Mouse (Mus musculus) left cerebral cortex, adult 8-10 months (tissue): ENCODE measurements around the gene Hnrnph2. TPM values are rescaled to one million over a fixed set of nuclear protein-coding genes. Genes with fewer than 3 reads are reported as not detected.

ENCODE experiments used
- DNase-seq, 2 experiments: peaks; one replicate each; pipeline ENCODE4 v3.0.0; 2022; ENCODE audit warnings: low spot score in 2 of 2
- total RNA-seq, 4 experiments: library from RNA; stranded (reverse); gene quantifications; 2 replicates each; pipeline ENCODE4 v1.2.4; 2022

Gene Hnrnph2
- total RNA-seq, 4 experiments from 2014 or later = 157 to 169 (median 162) TPM

DNA sequence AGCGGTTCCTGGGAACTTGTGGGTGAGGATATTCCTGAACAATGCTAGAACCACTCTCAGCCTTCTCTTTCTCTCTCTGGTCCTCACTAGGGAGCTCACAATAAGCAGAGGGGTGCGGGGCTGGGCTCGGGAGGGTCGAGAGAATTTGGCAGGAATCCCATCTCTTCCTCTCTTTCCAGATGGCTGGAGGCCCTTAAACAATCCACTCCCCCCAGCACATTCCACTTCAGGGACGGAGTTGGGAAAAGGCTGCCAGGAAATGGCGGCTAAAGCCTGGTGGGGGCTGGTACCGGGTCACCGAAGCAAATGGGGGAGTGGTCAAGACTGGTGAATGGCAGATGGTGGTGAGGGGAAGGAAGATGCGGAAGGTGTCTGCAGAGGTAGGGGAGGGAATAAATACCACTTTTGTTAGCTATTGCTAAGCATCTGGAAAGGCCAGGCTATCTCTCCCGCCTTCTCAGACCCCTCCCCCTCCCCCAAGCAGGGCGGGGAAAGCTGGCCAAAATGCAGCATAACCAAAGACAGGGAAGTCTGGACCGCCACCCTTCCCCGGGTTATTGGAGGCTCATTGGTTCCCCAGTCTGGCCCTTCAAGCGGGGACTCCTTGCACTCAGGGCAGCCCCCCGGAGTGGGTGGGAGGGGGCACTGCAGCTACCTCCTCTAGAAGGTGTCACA lies 11.4 kb downstream of the Hnrnph2 start:
- peak; percentile 6 to 12 for DNase-seq

DNA sequence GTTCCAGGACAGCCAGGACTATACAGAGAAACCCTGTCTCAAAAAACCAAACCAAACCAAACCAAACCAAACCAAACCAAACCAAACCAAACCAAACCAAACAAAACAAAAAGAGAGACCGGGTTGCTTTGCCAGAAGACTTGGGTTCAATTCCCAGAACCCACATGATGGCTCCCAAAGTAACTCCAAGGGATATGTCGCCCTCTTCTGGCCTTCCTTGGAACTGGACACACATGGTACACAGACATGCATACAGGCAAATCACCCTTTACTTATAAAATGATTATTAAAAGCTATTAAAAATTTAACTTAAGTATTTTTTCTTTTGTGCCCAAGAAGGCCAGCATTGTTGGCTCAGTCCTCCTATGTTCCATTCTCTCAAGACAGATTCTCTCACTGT lies 13.3 kb downstream of the Hnrnph2 start:
- DNase-seq = no peak

DNA sequence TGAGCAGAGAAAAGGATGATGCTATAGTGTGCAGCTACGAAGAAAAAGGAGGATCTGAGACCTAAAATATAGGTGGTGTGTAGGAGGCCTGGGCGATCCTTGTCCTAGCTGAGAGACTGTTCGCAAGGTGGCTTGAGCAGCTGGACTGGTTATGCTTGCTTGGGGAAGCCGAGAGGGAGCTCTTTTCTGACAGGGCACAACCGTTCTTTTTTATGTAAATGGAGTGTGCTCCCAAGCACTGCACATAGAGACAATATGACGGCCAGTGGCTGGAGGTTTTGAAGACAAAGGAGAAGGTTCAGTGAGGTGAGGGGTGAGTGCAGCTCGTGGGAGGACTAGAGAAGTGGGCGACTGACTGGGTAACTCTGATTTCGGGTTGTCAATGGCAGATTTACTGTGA lies 18.7 kb downstream of the Hnrnph2 start:
- DNase-seq = no peak

DNA sequence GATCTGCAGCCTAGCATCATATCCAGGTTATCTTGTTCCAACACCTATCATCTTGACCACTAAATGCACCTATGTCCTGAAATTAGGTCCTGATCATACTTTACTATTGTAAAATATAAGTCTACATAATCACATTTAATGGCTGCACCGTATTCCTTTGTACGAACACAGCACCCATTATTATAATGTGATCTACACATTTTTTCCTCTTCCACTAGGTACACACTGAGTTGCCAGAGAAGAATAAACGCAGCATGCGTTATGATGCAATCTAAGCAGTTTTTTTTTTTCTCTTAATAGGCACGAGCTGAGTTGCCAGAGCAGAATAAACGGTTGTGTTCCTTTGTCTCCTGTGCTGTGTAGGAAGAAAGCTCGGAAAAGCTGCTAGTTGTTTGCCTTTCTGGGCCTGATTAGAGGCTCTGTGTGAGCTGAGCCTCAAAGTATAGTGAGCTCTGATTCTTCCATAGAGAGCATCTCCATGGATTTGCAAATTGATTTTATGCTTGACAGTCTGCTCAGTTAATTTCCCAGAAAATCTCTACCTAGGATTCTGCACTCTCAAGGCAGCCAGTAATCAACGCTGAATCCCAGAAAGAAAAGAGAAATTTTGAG lies 19.4 kb downstream of the Hnrnph2 start:
- DNase-seq = no peak

DNA sequence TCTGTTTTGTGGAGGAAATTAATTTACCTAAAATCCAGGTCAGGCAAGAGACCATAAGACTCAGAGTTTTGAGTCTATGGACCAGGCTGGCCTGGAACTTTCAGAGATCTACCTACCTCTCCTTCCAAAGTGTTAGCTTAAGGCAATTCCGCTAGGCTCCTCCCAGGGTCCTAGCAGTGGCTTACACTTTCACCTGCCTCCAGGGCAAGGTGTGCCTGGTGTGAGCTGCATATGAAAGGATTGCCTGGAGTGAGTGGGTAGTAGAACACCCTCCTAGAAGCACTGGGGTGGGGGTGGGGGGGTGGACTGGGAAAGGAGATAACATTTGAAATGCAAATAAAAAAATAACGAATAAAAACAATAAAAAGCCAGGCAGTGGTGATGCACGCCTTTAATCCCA lies 20.7 kb downstream of the Hnrnph2 start:
- no peak for DNase-seq

DNA sequence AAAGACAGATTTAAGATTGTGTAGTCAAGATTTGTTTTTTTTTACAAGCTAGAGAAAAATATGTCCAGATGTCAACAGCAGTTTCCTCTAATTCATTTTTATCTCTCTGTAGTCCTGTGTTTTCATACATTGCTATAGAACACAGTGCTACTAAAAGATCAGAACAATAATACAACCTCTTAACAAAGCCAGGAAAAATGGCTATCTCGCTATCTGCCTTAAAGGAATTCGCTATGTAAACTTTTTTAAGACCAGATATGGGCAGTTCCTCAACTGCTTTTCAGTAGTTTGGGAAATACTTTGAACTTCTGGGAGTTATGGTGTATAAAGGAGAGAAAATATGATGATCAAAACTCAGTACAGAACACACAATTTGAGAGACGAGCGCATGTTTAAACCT lies 22.4 kb downstream of the Hnrnph2 start:
- DNase-seq = no peak

DNA sequence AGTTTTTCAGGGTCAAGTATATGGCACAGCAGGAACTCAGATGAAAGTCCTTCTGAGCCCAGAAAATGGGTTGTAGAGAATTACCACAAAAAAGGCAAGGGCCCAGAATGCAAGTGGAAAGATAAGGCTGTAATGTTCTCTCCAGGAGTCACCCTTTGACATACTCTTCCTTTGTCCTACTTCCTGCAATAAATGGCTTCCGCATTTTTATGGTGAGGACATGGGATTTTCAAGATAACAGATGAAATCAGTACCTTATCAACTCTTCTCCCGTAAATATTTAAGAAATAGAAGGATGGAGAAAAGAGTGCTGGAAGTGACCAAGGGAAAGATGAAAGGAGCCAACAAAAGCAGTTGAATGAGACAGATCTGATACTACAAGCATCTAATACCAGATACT lies 27.2 kb downstream of the Hnrnph2 start:
- DNase-seq = no peak

DNA sequence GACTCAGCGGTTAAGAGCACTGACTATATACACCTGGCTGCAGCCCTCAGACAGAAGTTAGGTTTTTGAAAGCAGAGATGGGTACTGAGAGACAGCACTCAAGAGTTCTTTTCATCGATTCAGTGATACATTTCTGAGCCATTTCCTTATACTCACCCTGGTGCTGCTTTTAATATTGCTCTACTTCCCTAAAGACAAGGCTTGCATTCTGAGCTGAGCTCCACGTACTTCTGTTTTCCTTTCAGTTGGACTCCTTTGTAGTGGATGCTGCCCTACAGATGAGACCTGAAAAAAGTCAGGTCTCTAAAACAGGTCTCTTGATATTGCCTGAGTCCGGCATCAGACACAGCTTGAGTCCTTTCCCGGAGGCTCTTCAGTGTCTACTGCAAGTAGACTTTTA lies 31.7 kb downstream of the Hnrnph2 start:
- no peak for DNase-seq

DNA sequence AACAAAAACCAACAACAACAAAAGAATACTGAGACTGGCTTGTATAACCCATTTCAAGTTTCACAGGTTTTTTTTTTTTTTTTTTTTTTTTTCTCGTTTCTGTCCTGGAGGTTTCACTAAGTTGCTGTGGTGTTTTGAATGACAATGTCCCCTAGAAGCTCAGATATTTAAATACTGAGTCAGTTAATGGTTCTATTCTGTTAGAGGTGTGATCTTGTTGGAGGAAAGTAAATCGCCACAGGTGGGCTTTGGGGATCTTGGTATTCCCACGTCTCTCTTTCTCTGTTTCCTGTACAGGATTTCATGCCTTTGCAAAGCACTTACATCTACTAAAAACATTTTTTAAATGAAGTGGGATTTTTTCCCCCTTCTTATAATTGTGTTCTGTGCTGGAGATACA lies 34.1 kb downstream of the Hnrnph2 start:
- no peak for DNase-seq

DNA sequence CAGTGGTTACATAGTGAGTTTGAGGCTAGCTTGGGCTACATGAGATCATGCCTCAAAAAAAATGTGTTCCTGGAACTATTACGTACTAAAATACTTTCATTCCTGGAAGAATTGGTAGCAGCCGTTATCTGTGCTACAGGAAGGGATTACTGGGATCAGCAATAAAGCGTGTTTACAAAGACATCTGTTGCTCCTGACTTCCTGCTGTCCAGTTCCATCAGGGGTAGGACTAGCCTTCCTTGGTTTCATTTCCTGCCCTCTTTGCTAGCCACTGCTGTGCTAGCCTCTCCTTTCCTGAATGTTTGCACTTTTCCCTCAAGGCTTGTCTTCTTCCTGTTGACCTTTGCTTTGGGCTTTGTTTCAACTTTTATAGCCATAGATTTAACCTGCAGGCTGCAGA lies 34.9 kb downstream of the Hnrnph2 start:
- DNase-seq = no peak

DNA sequence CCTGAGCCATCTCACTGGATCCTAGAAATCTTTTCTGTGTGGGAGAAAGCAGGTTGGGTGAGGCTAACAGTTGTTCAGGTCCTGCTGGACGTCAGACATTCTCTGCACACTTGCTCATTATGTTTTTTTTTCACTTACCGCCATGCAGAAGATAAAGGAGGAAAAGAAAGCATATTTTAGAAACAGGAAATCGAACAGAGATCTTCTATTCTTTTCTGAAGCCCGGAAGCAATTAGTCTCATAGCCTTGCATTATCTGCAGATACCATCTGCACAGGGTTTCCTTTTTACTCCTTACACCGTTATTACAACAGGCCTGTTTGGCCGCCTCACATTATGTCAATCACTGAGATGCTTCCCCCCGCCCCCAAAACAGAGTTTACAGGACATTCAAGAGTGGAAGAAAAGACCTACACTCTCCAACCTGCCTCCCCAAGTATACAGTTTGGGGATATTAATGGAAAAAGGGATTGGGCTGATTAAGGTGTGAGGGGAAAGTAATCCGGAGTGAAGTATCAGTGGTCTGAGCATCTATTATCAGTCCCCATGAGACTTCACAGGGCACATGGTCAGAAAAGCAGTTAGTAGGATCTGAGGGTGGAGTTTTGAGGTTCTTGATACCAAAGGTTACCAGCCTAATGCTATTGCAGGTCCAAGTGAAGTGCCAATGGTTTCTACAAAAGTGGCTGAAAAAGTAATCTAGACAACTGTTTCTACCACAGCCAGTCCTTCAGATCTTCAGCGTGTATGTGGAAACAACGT lies 40.2 kb downstream of the Hnrnph2 start:
- DNase-seq = no peak

DNA sequence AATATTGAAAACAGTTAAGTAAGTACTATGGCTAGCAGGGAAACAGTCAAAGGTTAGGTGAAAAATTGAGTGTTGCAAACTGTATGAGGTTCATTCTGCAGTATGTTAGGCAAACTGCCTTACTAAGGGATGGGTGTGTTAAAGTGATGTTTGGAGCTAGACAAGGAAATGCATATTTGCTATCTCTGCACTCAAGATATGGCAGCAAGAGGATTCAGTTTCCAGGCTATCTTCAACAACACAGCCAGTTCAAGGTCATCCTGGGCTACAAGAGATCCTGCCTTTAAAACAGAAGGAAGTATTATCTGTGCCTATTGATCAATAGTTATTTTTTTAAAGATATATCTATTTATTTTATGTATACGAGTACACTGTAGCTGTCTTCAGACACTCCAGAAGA lies 45.4 kb downstream of the Hnrnph2 start:
- no peak for DNase-seq

DNA sequence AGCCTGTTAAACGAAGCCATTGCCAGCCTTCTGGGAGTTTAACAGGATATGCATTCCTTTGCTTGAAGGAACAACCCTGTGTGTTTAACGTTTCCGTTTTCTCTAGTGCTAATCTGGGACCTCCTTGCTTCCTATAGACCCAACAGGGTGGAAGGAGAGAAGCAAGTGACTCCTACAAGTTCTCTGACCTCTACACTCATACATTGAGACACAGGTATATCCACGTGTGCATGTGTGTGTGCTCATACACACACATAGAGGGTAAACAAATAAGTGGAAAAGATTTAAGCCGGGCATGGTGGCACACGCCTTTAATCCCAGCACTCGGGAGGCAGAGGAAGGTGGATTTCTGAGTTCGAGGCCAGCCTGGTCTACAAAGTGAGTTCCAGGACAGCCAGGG lies 46.4 kb downstream of the Hnrnph2 start:
- DNase-seq = no peak

DNA sequence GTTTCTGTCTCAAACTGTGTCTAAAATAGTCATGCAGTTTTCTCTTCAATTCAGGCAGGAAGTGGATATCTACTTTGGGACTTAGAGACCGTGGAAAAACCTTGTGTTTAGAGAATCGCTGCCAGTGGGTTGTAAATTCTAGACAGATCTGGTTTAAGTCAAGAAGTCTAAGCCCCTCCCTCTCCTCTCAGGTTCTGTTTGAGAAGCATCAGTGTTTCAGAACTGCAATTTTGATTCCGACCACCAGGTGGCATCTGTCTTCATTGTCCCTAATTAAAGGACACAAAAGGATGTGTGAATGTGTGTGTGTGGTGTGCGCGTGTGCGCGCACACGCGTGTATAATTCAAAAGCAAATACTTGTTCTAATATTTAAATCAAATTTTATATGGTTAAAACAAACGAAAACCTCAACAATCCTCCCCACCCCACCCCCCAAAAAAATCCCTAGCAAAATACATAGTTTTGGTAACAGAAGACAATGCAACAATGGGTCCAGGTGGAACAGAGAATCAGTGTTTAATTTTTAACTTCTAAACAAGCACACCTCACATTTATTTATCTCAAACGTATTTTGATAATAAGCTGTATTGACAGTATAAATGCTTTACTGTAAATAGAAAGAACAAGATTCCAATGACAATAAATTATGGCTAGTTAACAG lies 47.2 kb downstream of the Hnrnph2 start:
- peak; percentile 23 to 56 for DNase-seq

DNA sequence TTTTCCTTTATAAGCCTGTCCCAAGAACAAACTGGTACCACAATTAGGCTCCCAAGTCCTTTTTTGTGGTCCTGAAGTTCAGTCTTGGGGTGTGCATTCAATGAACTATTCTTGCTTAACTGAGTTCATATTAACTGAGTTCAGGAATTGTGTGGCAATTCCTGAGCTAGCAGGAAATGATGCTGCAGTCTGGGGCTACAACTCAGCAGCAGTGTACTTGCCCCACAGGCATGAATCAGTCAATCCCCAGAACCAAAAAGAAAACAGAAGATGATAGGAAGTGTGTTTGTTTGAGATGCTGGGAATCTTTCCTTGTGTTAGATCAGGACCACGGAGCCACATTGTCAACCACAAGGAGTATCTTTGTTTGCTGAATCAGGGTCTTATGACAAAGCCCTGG lies 51.1 kb downstream of the Hnrnph2 start:
- no peak for DNase-seq

Other genes with a start within 250 kb of the Hnrnph2 start
- 10 to 100 TPM; 42.3 to 53.0 (median 51.1) TPM for gene Drp2, start 196.6 kb upstream of the Hnrnph2 start, total RNA-seq
- not detected for gene Taf7l, start 124.7 kb upstream of the Hnrnph2 start, total RNA-seq
- gene Timm8a1, start 59.3 kb upstream of the Hnrnph2 start, total RNA-seq = 10 to 100 TPM; 12.2 to 16.4 (median 15.2) TPM
- 1 to 10 TPM in 3 of 4 experiments, under 1 TPM in 1; 0.97 to 2.0 (median 1.6) TPM for gene Btk, start 17.6 kb upstream of the Hnrnph2 start, total RNA-seq
- 100 to 1,000 TPM; 108 to 148 (median 130) TPM for gene Rpl36a, start 15.5 kb upstream of the Hnrnph2 start, total RNA-seq
- gene Gla, start 54 bp upstream of the Hnrnph2 start, total RNA-seq = 10 to 100 TPM; 10.1 to 12.1 (median 11.9) TPM
- gene Armcx4, start 85.3 kb downstream of the Hnrnph2 start, total RNA-seq = 10 to 100 TPM; 33.8 to 37.4 (median 36.1) TPM
- 10 to 100 TPM; 62.8 to 84.9 (median 74.9) TPM for gene Armcx1, start 116.8 kb downstream of the Hnrnph2 start, total RNA-seq
- 1 to 10 TPM; 5.8 to 9.2 (median 7.9) TPM for gene Armcx6, start 150.2 kb downstream of the Hnrnph2 start, total RNA-seq
- 10 to 100 TPM; 63.5 to 75.7 (median 70.6) TPM for gene Armcx3, start 155.4 kb downstream of the Hnrnph2 start, total RNA-seq
- 10 to 100 TPM; 83.2 to 89.9 (median 85.7) TPM for gene Armcx2, start 208.0 kb downstream of the Hnrnph2 start, total RNA-seq